10 mouse cellular contexts compared by ENCODE assay signal in genomic region chr2:172914018-172914417, GRCm38 (mm10). TPM values are rescaled to one million over a fixed set of nuclear protein-coding genes. Genes with fewer than 3 reads are reported as not detected.
DNase-seq lines count a peak whose midpoint lies in the region; ATAC-seq lines count a peak whose summit lies in the region.
"Had no signal": no experiment of that assay in that cellular context is flagged by ENCODE, and none has a peak within 500 bp of the region (broad histone marks: within the 10 kb centered on the region; RNA-seq: fewer than 3 reads in every experiment).

No protein-coding gene starts in this region.

- H3K4me1 ChIP-seq in intestine, embryonic 16.5 days (ENCODE audit: control insufficient read depth, insufficient read depth, low read length) = peaks cover 3% of the 10 kb centered on the region; the same call in 1 of the 2 replicates
- H3K4me1 ChIP-seq in lung, embryonic 16.5 days (replicated peaks; ENCODE audit: control insufficient read depth, insufficient read depth, low read length) = 0 out of 2 replicates have a peak, but pooled peaks cover 2% of the 10 kb centered on the region
- peaks cover 2% of the 10 kb centered on the region; the same call in 1 of the 2 replicates for H3K4me1 ChIP-seq in midbrain, embryonic 16.5 days (ENCODE audit: control insufficient read depth, insufficient read depth, low read length)
- H3K4me1 ChIP-seq in forebrain, embryonic 15.5 days = no peaks in the 10 kb centered on the region

- H3K27me3 ChIP-seq in intestine, embryonic 16.5 days (replicated peaks; ENCODE audit: control insufficient read depth, insufficient read depth, low read length) = no peaks in the 10 kb centered on the region
- no peaks in the 10 kb centered on the region for H3K27me3 ChIP-seq in lung, embryonic 16.5 days (ENCODE audit: control insufficient read depth, insufficient read depth, low read depth, low read length)
- H3K27me3 ChIP-seq in midbrain, embryonic 16.5 days (ENCODE audit: control insufficient read depth, insufficient read depth, low read depth, low read length) = no peaks in the 10 kb centered on the region
- H3K27me3 ChIP-seq in forebrain, embryonic 15.5 days = no peaks in the 10 kb centered on the region

- peak; percentile 21 for DNase-seq in heart, adult 8-10 months (ENCODE audit: low spot score)
- no peak for DNase-seq in heart, postnatal 25 days (ENCODE audit: low spot score)
- DNase-seq in thymus, postnatal 4 days = peak; percentile 77
- DNase-seq: adrenal gland, postnatal 36 days; embryo, embryonic 11 days had no signal

- peak; percentile 49 for ATAC-seq in intestine, embryonic 16.5 days
- ATAC-seq in lung, embryonic 16.5 days (ENCODE audit: low read depth) = peak; percentile 66
- ATAC-seq in midbrain, embryonic 16.5 days = no peak
- no peak for ATAC-seq in forebrain, embryonic 15.5 days (replicated peaks)
- no peak for ATAC-seq in cerebellum, adult (ENCODE audit: insufficient number of reproducible peaks, low FRiP score, low TSS enrichment)

- H3K4me3 ChIP-seq in intestine, embryonic 16.5 days (ENCODE audit: low read length) = no peak overlapping the region
- no peak overlapping the region for H3K4me3 ChIP-seq in lung, embryonic 16.5 days (ENCODE audit: low read length)
- H3K4me3 ChIP-seq in midbrain, embryonic 16.5 days (ENCODE audit: low read depth, low read length) = no peak overlapping the region
- no peak overlapping the region for H3K4me3 ChIP-seq in forebrain, embryonic 15.5 days

- no peaks in the 10 kb centered on the region for H3K9me3 ChIP-seq in intestine, embryonic 16.5 days (ENCODE audit: control insufficient read depth, low read length)
- H3K9me3 ChIP-seq in lung, embryonic 16.5 days (ENCODE audit: control insufficient read depth, low read length) = no peaks in the 10 kb centered on the region
- no peaks in the 10 kb centered on the region for H3K9me3 ChIP-seq in midbrain, embryonic 16.5 days (replicated peaks; ENCODE audit: control insufficient read depth, low read length, poor library complexity, severe bottlenecking)
- no peaks in the 10 kb centered on the region for H3K9me3 ChIP-seq in forebrain, embryonic 15.5 days

- H3K36me3 ChIP-seq in intestine, embryonic 16.5 days (ENCODE audit: control insufficient read depth, insufficient read depth, low read length) = no peaks in the 10 kb centered on the region
- H3K36me3 ChIP-seq in lung, embryonic 16.5 days (ENCODE audit: control insufficient read depth, insufficient read depth, low read length) = no peaks in the 10 kb centered on the region
- H3K36me3 ChIP-seq in midbrain, embryonic 16.5 days (ENCODE audit: control insufficient read depth, insufficient read depth, low read length) = no peaks in the 10 kb centered on the region
- H3K36me3 ChIP-seq in forebrain, embryonic 15.5 days = no peaks in the 10 kb centered on the region

- intact Hi-C loops in heart, postnatal 25 days (cut with DNase I) = no loop called here

- no peak overlapping the region for H3K9ac ChIP-seq in intestine, embryonic 16.5 days (ENCODE audit: low read depth, low read length)
- no peak overlapping the region for H3K9ac ChIP-seq in lung, embryonic 16.5 days (ENCODE audit: low read length)
- H3K9ac ChIP-seq in midbrain, embryonic 16.5 days (ENCODE audit: low read depth, low read length) = no peak overlapping the region
- no peak overlapping the region for H3K9ac ChIP-seq in forebrain, embryonic 15.5 days (replicated peaks)

- 86% methylated on average over 14 of the region's 14 CpGs for WGBS in intestine, embryonic 16.5 days
- WGBS in lung, embryonic 16.5 days = 57% methylated on average over 14 of the region's 14 CpGs
- 88% methylated on average over 14 of the region's 14 CpGs for WGBS in midbrain, embryonic 16.5 days
- WGBS in forebrain, embryonic 15.5 days = 87% methylated on average over 14 of the region's 14 CpGs

- peak overlapping the region; percentile 23; the same call in 1 of the 2 replicates for H3K27ac ChIP-seq in intestine, embryonic 16.5 days (ENCODE audit: low read length)
- peak overlapping the region; percentile 26; the same call in 1 of the 2 replicates for H3K27ac ChIP-seq in lung, embryonic 16.5 days (ENCODE audit: low read length)
- no peak overlapping the region for H3K27ac ChIP-seq in midbrain, embryonic 16.5 days (ENCODE audit: low read length)
- H3K27ac ChIP-seq in forebrain, embryonic 15.5 days (replicated peaks) = no peak overlapping the region

- no peak overlapping the region for H3K4me2 ChIP-seq in intestine, embryonic 16.5 days (ENCODE audit: low read depth, low read length)
- peak overlapping the region; percentile 16; the same call in 1 of the 2 replicates for H3K4me2 ChIP-seq in lung, embryonic 16.5 days (ENCODE audit: low read depth, low read length)
- H3K4me2 ChIP-seq in midbrain, embryonic 16.5 days (ENCODE audit: low read length) = no peak overlapping the region
- H3K4me2 ChIP-seq in forebrain, embryonic 15.5 days (replicated peaks) = no peak overlapping the region

RNA-seq across cellular contexts. Expression of gene Bmp7, which starts 26.1 kb away (rescaled TPM):
- 1 to 10 TPM in 1 of 4 experiments, under 1 TPM in 3; 0.59 to 1.4 (median 0.74) TPM for total RNA-seq in heart, adult 8-10 months (2022)
- total RNA-seq in heart, postnatal 25 days (2021) = 1 to 10 TPM in 1 of 2 experiments, under 1 TPM in 1; 0.83 to 1.6 TPM
- 19.6 and 24.9 TPM in 2 replicates for polyA plus RNA-seq in intestine, embryonic 16.5 days (2015; fragmentation: Nextera tagmentation; extraction: Ambion mirVana)
- 6.2 and 6.8 TPM in 2 replicates for polyA plus RNA-seq in lung, embryonic 16.5 days (2015; fragmentation: Nextera tagmentation; extraction: Ambion mirVana)
- polyA plus RNA-seq in midbrain, embryonic 16.5 days (2015; fragmentation: Nextera tagmentation; extraction: Ambion mirVana) = 9.2 and 10.3 TPM in 2 replicates
- polyA plus RNA-seq in forebrain, embryonic 15.5 days (2015; fragmentation: Nextera tagmentation; extraction: Ambion mirVana) = 8.4 and 9.5 TPM in 2 replicates

Comparison
In these comparisons a context has a peak if more than half of its experiments do, and no peak if none do; other contexts are left out.
1. ATAC-seq: peak in intestine, embryonic 16.5 days (single experiment) and lung, embryonic 16.5 days (single experiment); none in midbrain, embryonic 16.5 days (single experiment), forebrain, embryonic 15.5 days (single experiment) and cerebellum, adult (single experiment).
2. H3K27ac ChIP-seq: peak in intestine, embryonic 16.5 days (single experiment) and lung, embryonic 16.5 days (single experiment); none in midbrain, embryonic 16.5 days (single experiment) and forebrain, embryonic 15.5 days (single experiment).